Mouse (Mus musculus) CH12.LX (cell line): ENCODE data around the gene Lrrk2. TPM values are rescaled to one million over a fixed set of nuclear protein-coding genes. Genes with fewer than 3 reads are reported as not detected.

Experiments
- DNase-seq: peaks from one replicate; pipeline ENCODE4 v3.0.0-alpha.2; 2013; ENCODE audit errors: extremely low read depth
- H3K27ac ChIP-seq: 2 replicates; pipeline ENCODE4 v1.5.1; 2012; ENCODE audit warnings: low read depth, mild to moderate bottlenecking, control low read depth, moderate library complexity; ENCODE audit not compliant: insufficient read depth
- H3K27me3 ChIP-seq: replicated peaks from 2 replicates; pipeline ENCODE3; 2012; ENCODE audit warnings: inconsistent platforms
- H3K36me3 ChIP-seq, 2 experiments: replicated peaks in 1 of 2; 2 replicates each; pipeline versions ENCODE3 to v1.6.1; 2012; ENCODE audit warnings: inconsistent platforms in 1 of 2, low read length in 1 of 2, mild to moderate bottlenecking in 1 of 2, mixed read lengths in 1 of 2, moderate library complexity in 1 of 2; ENCODE audit not compliant: control insufficient read depth in 1 of 2, insufficient read depth in 1 of 2
- H3K4me1 ChIP-seq, 2 experiments: 2 replicates each; pipeline ENCODE4 v1.6.1; 2012; ENCODE audit warnings: inconsistent platforms in 1 of 2, moderate library complexity in 1 of 2; ENCODE audit not compliant: insufficient read depth in 2 of 2, control insufficient read depth in 1 of 2
- H3K4me2 ChIP-seq: 2 replicates; pipeline ENCODE4 v1.6.1; 2012; ENCODE audit warnings: low read depth, mild to moderate bottlenecking, control low read depth; ENCODE audit not compliant: poor library complexity, insufficient read depth, severe bottlenecking
- H3K4me3 ChIP-seq, 3 experiments: fragments of 150-350 bp in 1 of 3; sonication (generic) in 1 of 3; replicated peaks in 1 of 3; 2 replicates each; pipeline versions ENCODE3 to v1.5.1; 2011 to 2012; ENCODE audit warnings: low read depth in 2 of 3, low read length in 2 of 3, mild to moderate bottlenecking in 2 of 3, moderate library complexity in 2 of 3, control low read depth in 1 of 3, improper control_type of control experiment in 1 of 3, inconsistent platforms in 1 of 3, mixed read lengths in 1 of 3; ENCODE audit not compliant: poor library complexity in 1 of 3
- H3K79me2 ChIP-seq: replicated peaks from 2 replicates; pipeline ENCODE4 v1.6.1; 2012; ENCODE audit warnings: mild to moderate bottlenecking, moderate library complexity; ENCODE audit not compliant: control insufficient read depth, poor library complexity, insufficient read depth, severe bottlenecking; ENCODE audit errors: extremely low read depth
- H3K9ac ChIP-seq: 2 replicates; pipeline ENCODE4 v1.6.1; 2012; ENCODE audit warnings: low read depth, mild to moderate bottlenecking, control low read depth, moderate library complexity; ENCODE audit not compliant: insufficient read depth
- H3K9me3 ChIP-seq: replicated peaks from 2 replicates; pipeline ENCODE3; 2012; ENCODE audit warnings: low read length, inconsistent platforms, mixed read lengths
- CTCF ChIP-seq, 2 experiments: IDR thresholded peaks in 1 of 2; conservative IDR thresholded peaks in 1 of 2; 2 replicates each; pipeline ENCODE4 v1.5.1; 2011 to 2012; ENCODE audit warnings: low read depth in 2 of 2, low read length in 2 of 2, improper control_type of control experiment in 1 of 2, inconsistent platforms in 1 of 2, mild to moderate bottlenecking in 1 of 2, moderate library complexity in 1 of 2
- ETS1 ChIP-seq: conservative IDR thresholded peaks from 2 replicates; pipeline ENCODE4 v1.6.1; 2012; ENCODE audit warnings: low read depth, mild to moderate bottlenecking, inconsistent platforms, low read length, improper control_type of control experiment, moderate library complexity
- GABPA ChIP-seq: IDR thresholded peaks from 2 replicates; pipeline ENCODE4 v1.6.1; 2012; ENCODE audit warnings: low read depth, low read length, improper control_type of control experiment, inconsistent platforms; ENCODE audit not compliant: insufficient replicate concordance
- HCFC1 ChIP-seq: IDR thresholded peaks from 2 replicates; pipeline ENCODE4 v1.6.1; 2012; ENCODE audit warnings: low read depth, mild to moderate bottlenecking, inconsistent platforms, low read length, improper control_type of control experiment
- IRF4 ChIP-seq: IDR thresholded peaks from 2 replicates; pipeline ENCODE4 v1.6.1; 2014; ENCODE audit warnings: low read depth, mild to moderate bottlenecking, inconsistent platforms, low read length, improper control_type of control experiment
- JUND ChIP-seq: conservative IDR thresholded peaks from 2 replicates; pipeline ENCODE4 v1.6.1; 2011; ENCODE audit warnings: low read depth, low read length, improper control_type of control experiment
- MAZ ChIP-seq: IDR thresholded peaks from 2 replicates; pipeline ENCODE4 v1.6.1; 2012; ENCODE audit warnings: low read depth, mild to moderate bottlenecking, inconsistent platforms, low read length, improper control_type of control experiment, moderate library complexity
- NRF1 ChIP-seq: IDR thresholded peaks from 2 replicates; pipeline ENCODE4 v1.6.1; 2014; ENCODE audit warnings: low read depth, mild to moderate bottlenecking, inconsistent platforms, low read length, improper control_type of control experiment, moderate library complexity
- POLR2AphosphoS2 ChIP-seq: IDR thresholded peaks from 2 replicates; pipeline ENCODE4 v1.6.1; 2011; ENCODE audit warnings: low read depth, low read length, improper control_type of control experiment
- RCOR1 ChIP-seq: conservative IDR thresholded peaks from 2 replicates; pipeline ENCODE4 v1.6.1; 2012; ENCODE audit warnings: low read depth, mild to moderate bottlenecking, inconsistent platforms, low read length, improper control_type of control experiment
- SIN3A ChIP-seq: IDR thresholded peaks from 2 replicates; pipeline ENCODE4 v1.6.1; 2012; ENCODE audit warnings: low read length, improper control_type of control experiment, inconsistent platforms
- SMC3 ChIP-seq: IDR thresholded peaks from 2 replicates; pipeline ENCODE4 v1.6.1; 2011; ENCODE audit warnings: low read depth, low read length, improper control_type of control experiment
- USF2 ChIP-seq: conservative IDR thresholded peaks from 2 replicates; pipeline ENCODE4 v1.6.1; 2011; ENCODE audit warnings: low read depth, low read length, improper control_type of control experiment
- ZKSCAN1 ChIP-seq: IDR thresholded peaks from 2 replicates; pipeline ENCODE4 v1.6.1; 2012; ENCODE audit warnings: low read depth, inconsistent platforms, low read length, improper control_type of control experiment, borderline replicate concordance
- dilution Hi-C: fragments of 300-500 bp; cut with MboI; formaldehyde crosslinking; loops from 2 replicates; pipeline ENCODE4 v1.14.3; 2020; ENCODE audit warnings: low sequenced_read_pairs; ENCODE audit not compliant: extremely low pct_unique_long_range_greater_than_20kb, extremely low pct_ligation_motif_present
- in situ Hi-C: fragments of 300-500 bp; cut with MboI; formaldehyde crosslinking; loops from 3 replicates; pipeline ENCODE4 v1.14.3; 2019; ENCODE audit warnings: low sequenced_read_pairs, low pct_ligation_motif_present, low pct_unique_long_range_greater_than_20kb, mixed read lengths
- polyA plus RNA-seq: library from polyadenylated mRNA; unstranded; fragments of >175 nt; gene quantifications from 2 replicates; pipeline ENCODE4 v1.2.1, GENCODE M21; 2012; ENCODE audit warnings: low read depth; ENCODE audit not compliant: insufficient read length
- total RNA-seq, 2 experiments: library from RNA; depleted of rRNA; stranded (reverse); fragments of 300-350 nt in 1 of 2; fragments of >200 nt in 1 of 2; gene quantifications; 2 replicates each; pipeline ENCODE4 v1.2.3; 2012 to 2014

Gene Lrrk2
- total RNA-seq (2012; rRNA removed) (not detected in 2 replicates), total RNA-seq (2014; rRNA removed) (not detected in 2 replicates), polyA plus RNA-seq (not detected in 2 replicates)

GRCm38 (mm10) chr15:91672645-91673568 lies at the start of gene Lrrk2:
Gene Lrrk2 (plus strand): TSS chr15:91673175.
- dilution Hi-C loops: no loop called here
- Histone ChIP-seq H3K27ac (no peak within 1 kb of the TSS), H3K4me3 (no peak within 1 kb of the TSS), H3K9me3 (peaks cover 52% of the 10 kb centered on the region), H3K9ac (no peak within 1 kb of the TSS), H3K27me3 (no peaks in the 10 kb centered on the region), H3K36me3 (no peaks in the 10 kb centered on the region), H3K4me2 (no peak within 1 kb of the TSS), H3K79me2 (no peaks in the 10 kb centered on the region), H3K4me1 (no peaks in the 10 kb centered on the region)
- no peak for DNase-seq
- in situ Hi-C loops: no loop called here
- TF ChIP-seq JUND: no peak
- TF ChIP-seq USF2: no peak
- TF ChIP-seq CTCF (conservative IDR thresholded peaks at IDR 0.05 in 1 of 2, IDR thresholded peaks at IDR 0.05 in 1 of 2; ENCODE audit: low read depth in 2 of 2, low read length in 2 of 2): no peak
- no peak for TF ChIP-seq ZKSCAN1
- TF ChIP-seq POLR2AphosphoS2: no peak
- TF ChIP-seq RCOR1: no peak
- no peak for TF ChIP-seq SIN3A
- TF ChIP-seq NRF1: no peak
- no peak for TF ChIP-seq IRF4

GRCm38 (mm10) chr15:91624475-91624874 lies 48.5 kb upstream of the Lrrk2 start:
- H3K27ac ChIP-seq: no peak overlapping the region
- dilution Hi-C loops (no loop called here), in situ Hi-C loops (no loop called here)
- no peak overlapping the region for H3K4me2 ChIP-seq
- no peaks in the 10 kb centered on the region for H3K4me1 ChIP-seq
- H3K4me3 ChIP-seq: no peak overlapping the region
- H3K9me3 ChIP-seq: peaks cover 44% of the 10 kb centered on the region
- no peaks in the 10 kb centered on the region for H3K27me3 ChIP-seq
- no peaks in the 10 kb centered on the region for H3K36me3 ChIP-seq
- H3K79me2 ChIP-seq: no peaks in the 10 kb centered on the region
- no peak for TF ChIP-seq ZKSCAN1
- no peak for TF ChIP-seq SMC3
- no peak for TF ChIP-seq SIN3A
- no peak for TF ChIP-seq JUND
- no peak for TF ChIP-seq GABPA
- no peak for TF ChIP-seq ETS1
- TF ChIP-seq USF2: no peak
- no peak for TF ChIP-seq MAZ
- TF ChIP-seq HCFC1: no peak
- H3K9ac ChIP-seq: no peak overlapping the region
- DNase-seq: no peak
